Mouse (Mus musculus): Measurements from ENCODE around the gene Ccin. TPM values are rescaled to one million over a fixed set of nuclear protein-coding genes. Genes with fewer than 3 reads are reported as not detected.
A peak's percentile ranks its signal among the peaks of the same experiment; 100 is the strongest.

Gene Ccin
- polyA plus RNA-seq, 1 experiment from 2014 or later, result not detected

DNA sequence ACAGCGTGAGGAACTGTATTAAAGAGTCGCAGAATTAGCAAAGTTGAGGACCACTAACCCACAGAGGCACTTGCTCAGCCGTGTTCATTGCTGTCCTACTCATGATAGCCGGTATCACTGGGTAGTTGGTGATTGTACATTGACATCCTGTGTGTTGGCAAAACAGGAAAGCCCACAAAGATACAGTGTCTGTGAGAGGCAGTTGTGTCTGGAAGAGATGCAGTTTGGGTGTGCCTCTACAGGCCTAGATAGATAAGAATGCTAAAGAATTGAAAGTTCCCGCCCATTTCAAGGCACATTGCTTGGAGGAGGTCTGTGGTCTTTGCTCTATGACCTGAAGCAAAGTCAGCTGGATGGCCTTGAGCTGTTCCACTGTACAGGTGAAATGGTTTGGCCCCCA is 20.8 kb downstream of the Ccin start, which contains the start of gene Clta:
Clta (plus strand) TSS at position 327 of the 400 bp plus-strand sequence.
- H3K9ac ChIP-seq (ENCODE audit: low read depth, low read length), result no peak within 1 kb of the TSS
- no peak within 1 kb of the TSS for H3K27ac ChIP-seq (ENCODE audit: low read length)
- no peaks in the 10 kb centered on the region for H3K9me3 ChIP-seq (replicated peaks; ENCODE audit: control insufficient read depth, low read length, poor library complexity, severe bottlenecking)
- ATAC-seq, result no peak
- no peaks in the 10 kb centered on the region for H3K36me3 ChIP-seq (ENCODE audit: control insufficient read depth, insufficient read depth, low read length)
- H3K27me3 ChIP-seq (ENCODE audit: control insufficient read depth, insufficient read depth, low read depth, low read length), result no peaks in the 10 kb centered on the region
- WGBS, result 91% methylated on average over 5 of the region's 5 CpGs
- no peak within 1 kb of the TSS for H3K4me2 ChIP-seq (ENCODE audit: low read length)
- H3K4me3 ChIP-seq (ENCODE audit: low read depth, low read length), result no peak within 1 kb of the TSS
- H3K4me1 ChIP-seq (ENCODE audit: control insufficient read depth, insufficient read depth, low read length), result no peaks in the 10 kb centered on the region

DNA sequence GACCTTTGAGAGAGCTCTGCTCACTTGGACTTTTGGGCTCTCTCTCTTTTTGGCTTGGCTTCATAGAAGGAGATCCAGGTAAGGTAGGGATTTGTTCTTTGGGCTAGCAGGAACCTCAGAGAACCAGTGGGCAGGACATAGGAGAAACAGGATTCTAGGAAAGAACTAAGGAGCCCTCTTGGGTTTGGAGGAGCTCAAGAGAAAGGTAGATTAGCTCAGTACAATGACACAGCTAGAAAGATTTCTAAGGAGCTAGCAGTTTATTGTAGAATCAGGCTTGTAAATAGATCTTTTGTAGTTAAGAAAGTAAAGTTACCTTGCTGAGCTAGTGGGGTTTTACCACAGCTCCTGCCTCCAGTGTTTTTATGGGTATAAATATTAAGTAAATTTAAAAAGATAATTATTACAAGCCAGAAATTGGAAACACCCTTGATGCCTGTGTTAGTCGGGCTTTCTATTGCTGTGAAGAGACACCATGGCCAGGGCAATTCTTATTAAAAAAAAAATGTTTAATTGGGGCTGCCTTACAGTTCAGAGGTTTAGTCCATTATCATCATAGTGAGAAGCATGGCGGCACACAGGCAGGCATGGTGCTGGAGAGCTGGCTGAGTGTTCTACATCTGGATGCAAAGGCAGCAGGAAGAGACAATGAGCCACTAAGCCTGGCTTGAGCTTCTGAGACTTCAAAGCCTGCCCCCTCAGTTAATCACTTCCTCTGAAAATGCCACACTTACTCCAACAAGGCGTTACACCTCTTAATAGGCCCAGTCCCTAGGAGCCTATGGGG is 21.5 kb downstream of the Ccin start:
- Histone ChIP-seq H3K36me3 (ENCODE audit: control insufficient read depth, insufficient read depth, low read length) (no peaks in the 10 kb centered on the region), H3K9ac (ENCODE audit: low read depth, low read length) (no peak overlapping the region), H3K4me3 (ENCODE audit: low read depth, low read length) (no peak overlapping the region), H3K4me2 (ENCODE audit: low read length) (no peak overlapping the region), H3K27me3 (ENCODE audit: control insufficient read depth, insufficient read depth, low read depth, low read length) (no peaks in the 10 kb centered on the region), H3K9me3 (replicated peaks; ENCODE audit: control insufficient read depth, low read length, poor library complexity, severe bottlenecking) (no peaks in the 10 kb centered on the region), H3K4me1 (ENCODE audit: control insufficient read depth, insufficient read depth, low read length) (no peaks in the 10 kb centered on the region), H3K27ac (ENCODE audit: low read length) (no peak overlapping the region)
- WGBS, result 70% methylated on average over 3 of the region's 3 CpGs
- no peak for ATAC-seq

DNA sequence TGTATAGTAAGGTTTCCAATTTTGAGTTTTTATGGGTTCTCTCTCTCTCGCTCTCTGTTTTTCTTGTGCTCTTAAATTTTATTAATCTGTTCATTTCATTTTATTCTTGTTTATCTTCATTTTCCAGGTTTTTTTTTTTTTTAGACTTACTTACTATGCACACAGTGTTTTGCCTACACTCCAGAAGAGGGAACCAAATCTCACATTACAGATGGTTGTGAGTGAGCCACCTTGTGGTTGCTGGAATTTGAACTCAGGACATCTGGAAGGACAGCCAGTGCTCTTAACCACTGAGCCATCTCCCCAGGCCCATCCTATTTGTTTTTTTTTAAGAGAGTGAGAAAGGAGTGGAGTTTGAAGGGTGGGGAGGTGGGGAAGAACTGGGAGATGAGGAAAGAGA is 26.9 kb downstream of the Ccin start:
- WGBS, result 100% methylated on average over 1 of the region's 1 CpGs
- Histone ChIP-seq H3K27me3 (ENCODE audit: control insufficient read depth, insufficient read depth, low read depth, low read length) (no peaks in the 10 kb centered on the region), H3K9ac (ENCODE audit: low read depth, low read length) (no peak overlapping the region), H3K9me3 (replicated peaks; ENCODE audit: control insufficient read depth, low read length, poor library complexity, severe bottlenecking) (no peaks in the 10 kb centered on the region), H3K4me2 (ENCODE audit: low read length) (no peak overlapping the region), H3K4me3 (ENCODE audit: low read depth, low read length) (no peak overlapping the region), H3K4me1 (ENCODE audit: control insufficient read depth, insufficient read depth, low read length) (peaks cover 24% of the 10 kb centered on the region), H3K36me3 (ENCODE audit: control insufficient read depth, insufficient read depth, low read length) (no peaks in the 10 kb centered on the region), H3K27ac (ENCODE audit: low read length) (no peak overlapping the region)
- ATAC-seq, result no peak

DNA sequence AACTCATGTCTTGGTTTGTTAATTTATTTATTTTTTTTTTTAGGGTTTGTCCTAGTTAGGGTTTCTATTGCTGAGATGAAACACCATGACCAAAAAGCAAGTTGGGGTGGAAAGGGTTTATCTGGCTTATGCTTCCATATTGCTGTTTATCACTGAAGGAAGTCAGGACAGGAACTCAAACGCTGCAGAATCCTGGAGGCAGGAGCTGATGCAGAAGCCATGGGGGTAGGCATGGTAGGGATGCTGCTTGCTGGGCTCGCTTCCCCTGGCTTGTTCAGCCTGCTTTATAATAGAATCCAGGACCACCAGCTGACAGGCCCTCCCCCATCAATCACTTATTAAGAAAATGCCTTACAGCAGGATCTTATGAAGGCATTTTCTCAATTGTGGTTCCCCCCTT is 27.6 kb downstream of the Ccin start:
- Histone ChIP-seq H3K27me3 (ENCODE audit: control insufficient read depth, insufficient read depth, low read depth, low read length) (no peaks in the 10 kb centered on the region), H3K4me3 (ENCODE audit: low read depth, low read length) (no peak overlapping the region), H3K27ac (ENCODE audit: low read length) (no peak overlapping the region), H3K9ac (ENCODE audit: low read depth, low read length) (no peak overlapping the region), H3K4me1 (ENCODE audit: control insufficient read depth, insufficient read depth, low read length) (peaks cover 24% of the 10 kb centered on the region), H3K4me2 (ENCODE audit: low read length) (no peak overlapping the region), H3K36me3 (ENCODE audit: control insufficient read depth, insufficient read depth, low read length) (no peaks in the 10 kb centered on the region), H3K9me3 (replicated peaks; ENCODE audit: control insufficient read depth, low read length, poor library complexity, severe bottlenecking) (no peaks in the 10 kb centered on the region)
- 45% methylated on average over 2 of the region's 2 CpGs for WGBS
- no peak for ATAC-seq

DNA sequence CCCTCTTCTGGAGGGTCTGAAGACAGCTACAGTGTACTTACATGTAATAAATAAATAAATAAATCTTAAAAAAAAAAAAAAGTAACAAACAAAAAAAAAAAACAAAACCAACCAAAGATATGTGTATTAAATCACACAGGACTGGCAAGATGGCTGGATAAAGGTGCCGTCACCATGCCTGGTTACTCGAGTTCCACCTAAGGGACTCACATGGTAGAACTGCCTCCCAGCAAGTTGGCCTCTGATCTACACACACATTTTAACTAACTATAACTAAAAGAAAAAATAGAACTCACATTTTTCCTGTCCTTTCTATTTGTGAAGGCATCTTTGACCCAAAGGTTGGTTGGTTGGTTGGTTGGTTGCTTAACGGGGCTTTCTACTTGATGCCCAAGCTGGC is 28.5 kb downstream of the Ccin start:
- Histone ChIP-seq H3K4me1 (ENCODE audit: control insufficient read depth, insufficient read depth, low read length) (peaks cover 24% of the 10 kb centered on the region), H3K27me3 (ENCODE audit: control insufficient read depth, insufficient read depth, low read depth, low read length) (no peaks in the 10 kb centered on the region), H3K36me3 (ENCODE audit: control insufficient read depth, insufficient read depth, low read length) (no peaks in the 10 kb centered on the region), H3K4me3 (ENCODE audit: low read depth, low read length) (peak overlapping the region; percentile 81), H3K4me2 (ENCODE audit: low read length) (peak overlapping the region; percentile 62), H3K9ac (ENCODE audit: low read depth, low read length) (peak overlapping the region; percentile 60), H3K27ac (ENCODE audit: low read length) (peak overlapping the region; percentile 81; the same call in 1 of the 2 replicates), H3K9me3 (replicated peaks; ENCODE audit: control insufficient read depth, low read length, poor library complexity, severe bottlenecking) (no peaks in the 10 kb centered on the region)
- no peak for ATAC-seq
- 82% methylated on average over 3 of the region's 3 CpGs for WGBS

DNA sequence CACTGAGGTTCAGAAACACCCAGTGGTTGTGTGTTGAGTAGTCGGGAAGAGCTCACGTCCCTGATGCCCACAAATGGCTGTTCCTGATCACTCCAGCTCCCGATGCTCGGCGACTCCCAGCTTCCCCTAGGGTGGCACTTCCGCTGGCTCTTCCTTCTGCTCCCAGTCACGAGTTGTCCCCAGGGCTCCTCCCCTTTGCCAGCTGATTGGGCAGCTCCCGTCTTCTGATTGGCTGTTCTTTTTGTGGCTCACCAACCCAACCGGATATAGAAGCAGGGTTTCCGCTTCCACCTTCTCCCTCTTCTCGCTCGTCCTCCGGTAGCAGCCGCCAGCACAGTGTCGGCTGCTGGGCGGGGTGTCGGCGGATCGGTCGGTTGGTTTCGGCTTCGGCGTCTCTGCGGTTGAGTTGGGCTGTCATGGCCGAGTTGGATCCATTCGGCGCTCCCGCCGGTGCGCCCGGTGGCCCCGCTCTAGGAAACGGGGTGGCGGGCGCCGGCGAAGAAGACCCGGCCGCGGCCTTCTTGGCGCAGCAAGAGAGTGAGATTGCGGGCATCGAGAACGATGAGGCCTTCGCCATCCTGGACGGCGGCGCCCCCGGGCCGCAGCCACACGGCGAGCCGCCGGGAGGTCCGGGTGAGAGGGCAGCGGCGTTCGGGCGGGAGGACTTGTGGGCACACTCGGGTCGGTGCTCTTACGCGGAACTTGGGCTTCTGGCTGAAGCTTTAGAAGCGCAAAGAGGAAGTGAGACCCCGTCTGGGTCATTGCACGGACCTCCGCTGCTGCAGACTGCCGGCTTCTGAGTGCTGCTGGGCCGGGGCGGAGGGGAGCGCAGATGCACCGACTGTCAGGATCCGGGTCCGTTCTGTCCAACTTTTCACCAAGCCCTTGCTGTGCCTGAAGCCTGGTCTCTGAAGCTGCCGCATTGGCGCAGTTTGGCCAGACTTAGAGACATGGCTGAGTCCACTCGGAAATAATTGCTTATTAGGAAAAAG is 29.4 kb downstream of the Ccin start:
- Histone ChIP-seq H3K9me3 (replicated peaks; ENCODE audit: control insufficient read depth, low read length, poor library complexity, severe bottlenecking) (no peaks in the 10 kb centered on the region), H3K4me3 (ENCODE audit: low read depth, low read length) (peak overlapping the region; percentile 81), H3K27me3 (ENCODE audit: control insufficient read depth, insufficient read depth, low read depth, low read length) (no peaks in the 10 kb centered on the region), H3K9ac (ENCODE audit: low read depth, low read length) (peak overlapping the region; percentile 94), H3K4me2 (ENCODE audit: low read length) (peak overlapping the region; percentile 86), H3K36me3 (ENCODE audit: control insufficient read depth, insufficient read depth, low read length) (no peaks in the 10 kb centered on the region), H3K4me1 (ENCODE audit: control insufficient read depth, insufficient read depth, low read length) (peaks cover 24% of the 10 kb centered on the region), H3K27ac (ENCODE audit: low read length) (peak overlapping the region; percentile 81)
- peak; percentile 99 for ATAC-seq
- under 1% methylated on average over 77 of the region's 77 CpGs for WGBS

DNA sequence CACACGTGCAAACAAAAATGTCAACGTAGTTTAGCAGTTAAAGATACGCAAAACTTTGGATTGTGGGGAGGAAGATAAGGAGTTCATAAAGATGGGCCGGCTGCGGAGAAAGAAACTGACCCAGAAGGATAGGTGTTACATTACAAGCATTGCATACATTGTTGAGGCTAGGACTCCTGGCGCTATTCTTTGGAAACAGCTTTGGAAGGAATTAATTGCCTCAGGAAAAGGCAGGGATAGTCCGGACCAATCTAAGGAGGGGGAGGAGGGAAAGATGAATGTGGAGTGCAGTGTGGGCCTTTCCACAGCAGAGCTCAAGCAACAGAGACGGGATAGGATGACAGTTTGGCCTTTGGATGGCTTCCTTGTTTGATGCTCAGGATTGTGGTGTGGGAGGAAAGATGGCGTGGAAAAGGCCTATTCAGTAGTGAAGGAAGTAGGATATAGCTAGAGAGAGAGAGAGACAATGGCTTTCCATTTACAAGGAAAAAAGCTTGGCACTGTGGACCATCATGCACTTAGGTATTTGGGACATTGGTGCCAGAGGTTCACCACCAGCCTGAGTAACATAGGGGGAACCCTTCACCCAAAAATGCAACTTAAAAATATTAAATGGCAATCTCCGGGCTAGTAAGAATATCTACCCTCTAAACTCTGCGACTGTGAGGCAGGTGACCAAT is 30.2 kb downstream of the Ccin start:
- no peak for ATAC-seq
- H3K36me3 ChIP-seq (ENCODE audit: control insufficient read depth, insufficient read depth, low read length), result no peaks in the 10 kb centered on the region
- H3K4me3 ChIP-seq (ENCODE audit: low read depth, low read length), result peak overlapping the region; percentile 81
- peak overlapping the region; percentile 94 for H3K9ac ChIP-seq (ENCODE audit: low read depth, low read length)
- H3K4me2 ChIP-seq (ENCODE audit: low read length), result peak overlapping the region; percentile 86
- peaks cover 24% of the 10 kb centered on the region for H3K4me1 ChIP-seq (ENCODE audit: control insufficient read depth, insufficient read depth, low read length)
- no peaks in the 10 kb centered on the region for H3K9me3 ChIP-seq (replicated peaks; ENCODE audit: control insufficient read depth, low read length, poor library complexity, severe bottlenecking)
- H3K27ac ChIP-seq (ENCODE audit: low read length), result no peak overlapping the region
- 29% methylated on average over 11 of the region's 11 CpGs for WGBS
- no peaks in the 10 kb centered on the region for H3K27me3 ChIP-seq (ENCODE audit: control insufficient read depth, insufficient read depth, low read depth, low read length)

DNA sequence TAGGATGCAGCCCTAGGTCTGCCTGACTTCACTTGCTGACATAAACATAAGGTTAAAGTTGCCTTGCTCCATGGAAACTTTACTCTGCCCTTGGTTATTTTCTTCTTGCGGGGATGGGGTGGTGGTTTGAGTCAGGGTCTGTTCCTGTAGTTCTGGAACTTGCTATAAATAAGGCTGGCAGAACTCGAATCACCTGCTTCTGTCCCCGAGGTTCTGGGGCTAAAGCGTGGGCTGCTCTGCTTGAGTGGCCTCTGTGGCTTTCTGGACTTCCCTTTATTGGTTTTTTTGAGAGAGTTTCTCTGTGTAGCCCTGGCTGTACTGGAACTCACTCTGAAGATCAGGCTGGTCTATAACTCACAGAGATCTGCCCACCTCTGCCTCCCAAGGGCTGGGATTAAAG is 32.8 kb downstream of the Ccin start:
- no peak overlapping the region for H3K4me3 ChIP-seq (ENCODE audit: low read depth, low read length)
- peaks cover 24% of the 10 kb centered on the region for H3K4me1 ChIP-seq (ENCODE audit: control insufficient read depth, insufficient read depth, low read length)
- H3K27me3 ChIP-seq (ENCODE audit: control insufficient read depth, insufficient read depth, low read depth, low read length), result peaks cover 3% of the 10 kb centered on the region
- no peak for ATAC-seq
- H3K9me3 ChIP-seq (replicated peaks; ENCODE audit: control insufficient read depth, low read length, poor library complexity, severe bottlenecking), result no peaks in the 10 kb centered on the region
- no peak overlapping the region for H3K27ac ChIP-seq (ENCODE audit: low read length)
- no peak overlapping the region for H3K9ac ChIP-seq (ENCODE audit: low read depth, low read length)
- H3K4me2 ChIP-seq (ENCODE audit: low read length), result no peak overlapping the region
- 93% methylated on average over 4 of the region's 4 CpGs for WGBS
- H3K36me3 ChIP-seq (ENCODE audit: control insufficient read depth, insufficient read depth, low read length), result peaks cover 5% of the 10 kb centered on the region

All from midbrain, embryonic 16.5 days (tissue).